Mouse (Mus musculus): ENCODE data around the gene Nuf2. TPM values are rescaled to one million over a fixed set of nuclear protein-coding genes. Genes with fewer than 3 reads are reported as not detected.
A peak's percentile ranks its signal among the peaks of the same experiment; 100 is the strongest.

Nuf2 gene
- polyA plus RNA-seq, 1 experiment from 2014 or later = 69.7 TPM

DNA sequence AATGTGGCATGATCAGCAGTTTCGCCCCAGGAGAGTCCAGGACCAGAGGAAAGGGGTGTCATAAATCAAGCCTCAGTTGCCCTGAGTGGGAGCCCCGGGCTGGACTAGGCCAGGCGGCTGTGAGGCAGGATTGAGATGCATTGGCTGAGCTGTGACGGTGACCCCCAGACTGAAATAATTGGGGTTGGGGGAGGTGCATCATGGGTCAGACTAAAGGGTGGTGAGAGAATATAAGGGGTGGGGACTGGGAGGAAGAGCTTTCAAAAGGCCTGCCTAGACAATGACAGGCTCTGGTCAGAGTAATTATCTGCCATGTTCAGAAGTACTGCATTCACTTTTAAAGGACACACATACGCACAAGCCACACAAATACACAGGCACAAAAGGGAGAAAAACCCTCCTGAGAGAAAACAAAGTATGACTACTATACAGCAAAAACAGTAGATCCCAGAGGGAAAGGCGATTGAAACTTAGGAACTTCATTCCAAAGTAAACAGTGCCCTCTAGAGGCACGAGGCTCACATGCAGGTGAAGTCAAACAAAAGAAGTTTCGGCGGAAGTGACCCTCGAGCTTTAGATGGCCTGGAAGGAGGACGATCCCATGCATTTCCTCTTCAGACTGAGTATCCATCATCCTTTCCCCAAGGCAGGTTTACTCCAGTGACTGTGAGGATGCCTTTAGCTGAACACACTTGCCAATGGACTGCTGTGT lies 72.0 kb downstream of the Nuf2 start:
- H3K9ac ChIP-seq (replicated peaks) = no peak overlapping the region

More for the DNA sequence above, 72.0 kb downstream of the Nuf2 start:
- no peaks in the 10 kb centered on the region for H3K36me3 ChIP-seq
- no peaks in the 10 kb centered on the region for H3K9me3 ChIP-seq
- WGBS = 24% methylated on average over 11 of the region's 11 CpGs
- H3K4me3 ChIP-seq = no peak overlapping the region
- peak; percentile 74 for ATAC-seq (ENCODE audit: low FRiP score, low read depth)
- H3K4me1 ChIP-seq = peaks cover 7% of the 10 kb centered on the region
- H3K27me3 ChIP-seq = no peaks in the 10 kb centered on the region
- H3K27ac ChIP-seq (replicated peaks) = no peak overlapping the region
- 0 out of 2 replicates have a peak overlapping the region, but pooled peaks have one; percentile 21 for H3K4me2 ChIP-seq (replicated peaks)

Other genes with a start within 250 kb of the Nuf2 start
- gene Rgs5, start 124.0 kb upstream of the Nuf2 start, polyA plus RNA-seq (2016; fragmentation: Nextera tagmentation; extraction: Ambion mirVana) = 4.7 and 5.5 TPM in 2 replicates
- gene Rgs4, start 216.2 kb upstream of the Nuf2 start, polyA plus RNA-seq (2016; fragmentation: Nextera tagmentation; extraction: Ambion mirVana) = 17.4 and 17.9 TPM in 2 replicates

Measured in midbrain, embryonic 12.5 days (tissue).